Mouse (Mus musculus) CH12.LX (cell line): ENCODE results near the gene Nrp2.

Source experiments
- CTCF ChIP-seq, 2 experiments: IDR thresholded peaks in 1 of 2; conservative IDR thresholded peaks in 1 of 2; 2 replicates each; pipeline ENCODE4 v1.5.1; 2011 to 2012; ENCODE audit warnings: low read depth in 2 of 2, low read length in 2 of 2, improper control_type of control experiment in 1 of 2, inconsistent platforms in 1 of 2, mild to moderate bottlenecking in 1 of 2, moderate library complexity in 1 of 2
- E2F4 ChIP-seq: IDR thresholded peaks from 2 replicates; pipeline ENCODE4 v1.6.1; 2011; ENCODE audit warnings: low read depth, low read length, improper control_type of control experiment; ENCODE audit not compliant: insufficient replicate concordance
- IRF4 ChIP-seq: IDR thresholded peaks from 2 replicates; pipeline ENCODE4 v1.6.1; 2014; ENCODE audit warnings: low read depth, mild to moderate bottlenecking, inconsistent platforms, low read length, improper control_type of control experiment
- KAT2A ChIP-seq: IDR thresholded peaks from 2 replicates; pipeline ENCODE4 v1.6.1; 2012; ENCODE audit warnings: low read length, improper control_type of control experiment, inconsistent platforms; ENCODE audit not compliant: insufficient replicate concordance
- MAFK ChIP-seq: IDR thresholded peaks from 2 replicates; pipeline ENCODE4 v1.6.1; 2011; ENCODE audit warnings: low read length, improper control_type of control experiment; ENCODE audit not compliant: insufficient replicate concordance
- NRF1 ChIP-seq: IDR thresholded peaks from 2 replicates; pipeline ENCODE4 v1.6.1; 2014; ENCODE audit warnings: low read depth, mild to moderate bottlenecking, inconsistent platforms, low read length, improper control_type of control experiment, moderate library complexity
- POLR2A ChIP-seq: IDR thresholded peaks from 2 replicates; pipeline ENCODE4 v1.6.1; 2011; ENCODE audit warnings: low read depth, mild to moderate bottlenecking, improper control_type of control experiment, low read length
- POLR2AphosphoS2 ChIP-seq: IDR thresholded peaks from 2 replicates; pipeline ENCODE4 v1.6.1; 2011; ENCODE audit warnings: low read depth, low read length, improper control_type of control experiment
- USF1 ChIP-seq: IDR thresholded peaks from 2 replicates; pipeline ENCODE4 v1.6.1; 2014; ENCODE audit warnings: low read depth, mild to moderate bottlenecking, inconsistent platforms, low read length, improper control_type of control experiment
- ZC3H11A ChIP-seq: IDR thresholded peaks from 2 replicates; pipeline ENCODE4 v1.6.1; 2012; ENCODE audit warnings: low read depth, mild to moderate bottlenecking, inconsistent platforms, low read length, improper control_type of control experiment
- ZKSCAN1 ChIP-seq: IDR thresholded peaks from 2 replicates; pipeline ENCODE4 v1.6.1; 2012; ENCODE audit warnings: low read depth, inconsistent platforms, low read length, improper control_type of control experiment, borderline replicate concordance

DNA sequence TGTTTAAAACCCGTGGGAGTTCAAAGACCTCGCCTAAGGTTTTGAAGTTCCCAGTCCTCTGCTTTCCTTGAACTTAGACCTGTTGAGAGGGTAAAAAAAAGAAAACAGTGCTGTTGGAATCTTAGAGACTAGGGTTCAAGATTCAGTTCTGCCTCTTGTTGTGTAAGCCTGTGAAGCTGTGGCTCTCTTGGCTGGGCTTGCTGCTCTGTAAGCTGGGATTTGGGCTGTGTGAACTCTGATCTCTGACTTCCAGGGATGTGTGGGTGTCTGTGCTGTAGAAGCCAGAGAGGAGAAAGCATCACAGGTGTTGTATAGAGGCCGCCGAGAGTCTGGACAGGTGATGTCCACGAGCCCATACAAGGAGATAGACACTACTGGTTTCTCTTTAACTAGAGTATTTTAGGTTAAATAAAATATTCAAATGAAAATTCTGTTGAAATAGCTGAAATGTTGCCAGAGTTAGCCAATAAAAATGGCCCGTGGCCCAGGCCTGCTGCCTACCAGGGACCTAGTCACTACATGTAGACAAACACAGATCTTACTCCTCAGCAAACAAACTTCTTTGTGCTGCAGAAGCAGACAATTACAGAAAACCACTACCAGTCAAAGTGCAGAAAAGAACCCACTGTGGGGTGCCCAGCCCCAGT lies 120.6 kb downstream of the Nrp2 start:
- TF ChIP-seq NRF1 (no peak), CTCF (conservative IDR thresholded peaks at IDR 0.05 in 1 of 2, IDR thresholded peaks at IDR 0.05 in 1 of 2; ENCODE audit: low read depth in 2 of 2, low read length in 2 of 2) (no peak), KAT2A (no peak), ZC3H11A (no peak), POLR2A (no peak), MAFK (no peak), ZKSCAN1 (no peak), USF1 (no peak), E2F4 (no peak), IRF4 (no peak), POLR2AphosphoS2 (no peak)
